Mouse (Mus musculus) monocyte, adult 5-6 weeks (primary cell): ENCODE measurements around the gene Tmbim7. TPM values are rescaled to one million over a fixed set of nuclear protein-coding genes. Genes with fewer than 3 reads are reported as not detected.
"Not testable (repeated sequence)": the region's sequence is repeated elsewhere in the genome, so short reads cannot be mapped to it uniquely, and the experiment has no call there.

ENCODE experiments used
- ATAC-seq: fragments of 153-309, 156-312 bp; replicated peaks from 2 replicates; pipeline ENCODE4 v1.8.0; 2017; ENCODE audit warnings: mild to moderate bottlenecking; ENCODE audit not compliant: low TSS enrichment, insufficient number of reproducible peaks, severe bottlenecking, poor library complexity, low FRiP score
- total RNA-seq: library from RNA; stranded (forward); fragments of 200-1000, 200-491, 200-594 nt; gene quantifications from 3 replicates; pipeline ENCODE4 v1.2.3, GENCODE M21; 2017

Gene Tmbim7
- total RNA-seq: not detected in 3 replicates

- ATAC-seq: no peak
Measured at GRCm38 (mm10) chr5:3650881-3651280, at the start of gene Tmbim7. Gene Tmbim7 (plus strand): TSS chr5:3651181.

- no peak for ATAC-seq
Measured at GRCm38 (mm10) chr5:3607114-3607513, 43.9 kb upstream of the Tmbim7 start.

- 0 out of 2 replicates have a peak, but pooled peaks have one; percentile 40 for ATAC-seq
Measured at GRCm38 (mm10) chr5:3609241-3609640, 41.7 kb upstream of the Tmbim7 start.

DNA sequence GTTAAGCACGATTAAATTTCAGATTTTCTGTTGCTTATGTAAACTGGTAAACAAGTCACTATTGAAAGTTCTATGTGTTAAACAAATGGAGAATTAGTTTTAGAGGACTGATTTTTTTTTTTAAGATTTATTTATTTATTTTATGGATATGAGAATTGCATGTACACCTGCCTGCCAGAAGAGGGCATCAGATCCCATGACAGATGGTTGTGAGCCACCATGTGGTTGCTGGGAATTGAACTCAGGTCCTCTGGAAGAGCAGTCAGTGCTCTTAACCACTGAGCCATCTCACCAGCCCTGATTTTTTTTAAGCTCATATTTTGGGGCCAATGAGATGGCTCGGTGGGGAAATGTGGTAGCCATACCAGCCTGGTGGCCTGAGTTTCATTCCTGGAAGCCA is 39.1 kb upstream of the Tmbim7 start:
- ATAC-seq: not testable (repeated sequence)

- ATAC-seq: no peak
Measured at GRCm38 (mm10) chr5:3620486-3620885, 30.5 kb upstream of the Tmbim7 start.

- ATAC-seq: no peak
Measured at GRCm38 (mm10) chr5:3630055-3630454, 20.9 kb upstream of the Tmbim7 start.

DNA sequence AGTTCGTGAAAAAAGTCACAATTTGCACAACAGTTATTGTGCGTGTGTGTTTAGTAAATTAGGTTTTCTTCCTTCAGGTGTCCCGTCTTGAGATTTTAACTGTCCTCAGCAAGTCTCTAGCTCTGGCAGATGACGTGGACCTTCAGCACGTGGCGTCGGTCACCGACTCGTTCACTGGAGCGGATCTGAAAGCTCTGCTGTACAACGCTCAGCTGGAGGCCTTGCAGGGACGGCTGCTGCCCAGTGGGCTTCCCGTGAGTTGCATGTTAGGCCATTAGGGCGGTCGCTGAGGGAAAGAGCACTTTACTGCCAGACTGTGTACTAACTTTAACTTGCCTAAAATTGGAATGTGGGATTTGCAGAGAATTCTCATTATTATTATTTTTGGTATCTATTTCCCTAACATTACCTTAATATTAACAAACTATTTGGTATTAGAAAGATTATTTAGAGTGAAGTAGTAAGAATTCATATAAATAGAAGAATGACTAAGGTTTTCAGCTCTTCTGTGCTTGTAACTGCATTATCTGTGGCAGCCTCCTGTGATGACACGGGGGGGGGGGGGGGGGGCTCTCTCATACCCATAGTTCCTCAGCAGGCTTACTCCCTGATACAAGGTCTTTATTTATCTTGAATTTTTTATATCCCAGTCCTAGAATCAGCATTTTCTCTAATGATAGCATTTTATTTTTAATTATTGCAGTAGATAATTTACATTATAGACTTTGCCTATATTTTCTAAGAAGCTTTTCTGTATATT is 19.3 kb upstream of the Tmbim7 start:
- ATAC-seq: no peak

DNA sequence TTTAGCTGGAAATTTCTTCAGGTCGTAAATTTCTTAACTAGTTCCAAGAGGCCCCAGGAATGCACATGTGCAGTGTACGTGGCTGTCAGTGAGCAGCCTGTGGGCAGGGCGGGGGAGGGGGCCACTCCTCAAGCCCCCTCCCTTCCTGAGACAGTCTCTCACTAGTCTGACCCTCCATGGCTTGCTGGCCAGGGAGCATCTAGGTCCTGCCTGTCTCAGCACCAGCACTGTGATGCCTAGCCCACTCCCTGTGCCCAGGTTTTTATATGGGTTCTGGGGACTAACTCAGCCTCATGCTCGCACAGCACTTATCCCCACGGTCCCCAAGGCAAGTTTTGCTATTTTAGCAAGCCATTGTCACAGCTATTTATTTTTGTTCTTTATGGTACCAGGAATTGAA is 18.7 kb upstream of the Tmbim7 start:
- ATAC-seq: no peak

DNA sequence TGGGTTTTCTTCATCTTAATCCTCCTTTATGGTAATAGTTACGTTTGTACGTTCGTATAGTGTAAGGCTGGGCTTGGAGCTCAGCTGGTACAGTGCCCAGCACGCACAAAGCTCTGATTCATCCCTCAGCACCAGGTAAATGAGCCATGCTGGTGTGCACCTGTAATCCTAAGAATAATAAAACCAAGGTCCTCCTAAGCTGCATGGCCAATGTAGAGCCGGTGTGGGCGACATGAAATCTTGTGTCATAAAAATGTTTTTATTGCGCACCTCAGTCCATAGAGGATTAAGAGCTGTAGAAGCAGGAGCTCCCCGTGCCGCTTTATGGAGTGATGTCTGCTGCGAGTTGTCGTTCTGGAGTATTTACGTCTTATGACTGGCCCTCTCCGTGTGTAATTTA is 17.7 kb upstream of the Tmbim7 start:
- no peak for ATAC-seq

- no peak for ATAC-seq
Measured at GRCm38 (mm10) chr5:3633951-3634350, 17.0 kb upstream of the Tmbim7 start.

DNA sequence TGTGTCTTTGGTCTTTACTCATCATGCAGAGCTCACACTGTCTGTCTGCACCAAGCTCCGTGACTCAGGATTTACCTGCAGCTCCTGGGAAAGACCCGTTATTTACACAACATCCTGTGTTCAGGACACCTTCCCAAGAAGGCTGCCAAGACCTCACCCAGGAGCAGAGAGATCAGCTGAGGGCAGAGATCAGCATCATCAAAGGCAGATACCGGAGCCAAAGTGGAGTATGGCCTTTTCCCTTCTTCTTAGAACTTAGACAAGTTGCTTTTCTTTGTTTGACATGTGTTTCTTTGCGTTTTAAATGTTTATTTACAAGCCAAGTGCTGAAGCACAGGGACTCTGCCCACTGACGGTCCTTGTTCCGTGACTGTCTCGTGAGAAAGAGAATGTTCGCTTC is 15.7 kb upstream of the Tmbim7 start:
- ATAC-seq: no peak

GRCm38 (mm10) chr5:3644621-3645020 is 6.4 kb upstream of the Tmbim7 start:
- ATAC-seq: no peak

DNA sequence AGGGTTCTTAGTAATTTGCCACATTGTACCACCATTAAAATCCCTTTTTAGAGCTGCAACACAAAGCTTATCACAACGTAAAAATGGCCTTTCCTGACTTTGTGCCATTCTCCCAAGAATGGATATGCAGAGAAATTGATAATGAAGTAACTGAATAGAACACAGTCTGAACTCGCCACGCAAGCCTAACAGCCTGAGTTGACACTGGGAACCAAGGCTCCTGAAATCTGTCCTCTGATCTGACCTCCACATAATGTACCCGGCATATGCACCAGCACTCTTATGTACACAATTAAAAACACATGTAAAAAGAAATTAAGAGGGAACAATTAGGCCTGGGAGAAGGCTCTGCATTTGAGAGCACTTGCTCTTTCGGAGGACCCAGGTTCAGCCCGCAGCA is 5.7 kb upstream of the Tmbim7 start:
- ATAC-seq: no peak

- no peak for ATAC-seq
Measured at GRCm38 (mm10) chr5:3646539-3646938, 4.4 kb upstream of the Tmbim7 start.

DNA sequence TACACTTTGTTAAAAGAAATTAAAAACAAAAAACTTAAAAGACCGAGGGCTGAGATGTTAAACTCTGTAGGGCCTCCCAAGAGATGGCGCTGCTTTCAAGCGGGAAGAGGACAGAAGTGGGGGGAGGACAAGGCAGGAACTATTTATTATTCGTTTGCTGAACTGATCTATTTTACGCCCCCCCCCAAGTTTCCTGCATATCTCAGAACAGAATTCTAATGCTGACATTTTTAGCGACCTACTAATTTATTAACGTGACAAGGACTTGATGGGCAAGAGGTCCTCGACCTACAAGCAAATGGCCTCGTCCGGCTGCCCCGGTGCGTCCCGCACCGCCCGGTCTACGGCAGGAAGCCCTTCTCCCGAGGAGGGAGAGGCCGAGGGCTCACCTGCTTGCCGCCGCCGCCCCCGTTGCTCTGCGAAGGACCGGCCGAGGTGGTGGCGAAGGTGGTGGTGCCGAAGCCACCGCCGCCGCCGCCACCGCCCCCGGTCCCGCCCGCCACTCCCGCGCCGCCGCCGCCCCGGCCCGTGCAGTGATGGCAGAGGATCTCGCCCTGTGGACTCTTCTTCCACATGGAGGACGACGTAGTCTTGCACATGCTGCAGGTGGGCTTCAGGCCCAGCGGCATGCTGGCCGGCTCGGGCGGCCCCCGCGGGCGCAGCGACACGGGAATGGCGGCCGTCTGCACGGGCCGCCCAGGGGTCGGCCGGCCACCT is 3.8 kb upstream of the Tmbim7 start:
- 0 out of 2 replicates have a peak, but pooled peaks have one; percentile 37 for ATAC-seq

- ATAC-seq: peak; percentile 94
Measured at GRCm38 (mm10) chr5:3647708-3648121, 3.3 kb upstream of the Tmbim7 start.

- no peak for ATAC-seq
Measured at GRCm38 (mm10) chr5:3648206-3648848, 2.7 kb upstream of the Tmbim7 start.

DNA sequence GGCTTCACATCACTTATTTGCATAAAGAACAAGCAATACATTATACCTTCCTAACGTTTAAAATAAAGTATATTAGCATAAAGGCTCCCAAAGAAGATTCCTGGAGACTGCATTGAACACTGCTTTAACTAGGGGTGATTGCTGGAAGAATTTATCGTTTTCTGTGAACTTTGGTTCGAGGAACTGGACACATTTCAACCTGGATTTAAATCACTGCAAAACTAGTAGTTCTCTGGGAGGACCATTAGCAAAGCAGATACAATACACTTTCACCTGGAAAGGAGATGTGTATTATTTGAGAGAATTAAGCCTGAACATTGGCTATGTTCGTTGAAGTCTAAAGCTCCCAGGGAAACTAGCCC is 2.2 kb upstream of the Tmbim7 start:
- no peak for ATAC-seq

DNA sequence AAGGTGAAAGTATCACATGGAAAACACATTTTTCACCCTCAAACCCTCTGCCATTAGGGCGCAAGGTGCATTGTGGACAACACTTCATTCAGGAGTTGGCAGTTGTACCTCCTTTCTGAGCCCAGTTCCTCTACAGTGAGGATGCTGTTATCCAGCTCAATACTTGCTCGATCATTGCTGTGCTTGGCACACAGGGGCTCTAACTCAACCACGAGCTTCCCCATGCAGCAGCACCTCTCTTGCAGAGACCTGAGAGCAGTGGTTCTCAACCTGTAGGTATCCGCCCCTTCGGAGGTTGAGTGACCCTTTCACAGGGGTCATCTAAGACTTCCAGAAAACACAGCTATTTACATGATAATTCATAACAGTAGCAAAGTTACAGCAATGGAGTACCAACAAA is 640 bp downstream of the Tmbim7 start:
- ATAC-seq: no peak
